Mouse (Mus musculus) CH12.LX (cell line): ENCODE results near the gene Bzw2. TPM values are rescaled to one million over a fixed set of nuclear protein-coding genes. Genes with fewer than 3 reads are reported as not detected.

ENCODE experiments used
- DNase-seq: peaks from one replicate; pipeline ENCODE4 v3.0.0-alpha.2; 2013; ENCODE audit errors: extremely low read depth
- H3K27ac ChIP-seq: 2 replicates; pipeline ENCODE4 v1.5.1; 2012; ENCODE audit warnings: low read depth, mild to moderate bottlenecking, control low read depth, moderate library complexity; ENCODE audit not compliant: insufficient read depth
- H3K27me3 ChIP-seq: replicated peaks from 2 replicates; pipeline ENCODE3; 2012; ENCODE audit warnings: inconsistent platforms
- H3K36me3 ChIP-seq, 2 experiments: replicated peaks in 1 of 2; 2 replicates each; pipeline versions ENCODE3 to v1.6.1; 2012; ENCODE audit warnings: inconsistent platforms in 1 of 2, low read length in 1 of 2, mild to moderate bottlenecking in 1 of 2, mixed read lengths in 1 of 2, moderate library complexity in 1 of 2; ENCODE audit not compliant: control insufficient read depth in 1 of 2, insufficient read depth in 1 of 2
- H3K4me1 ChIP-seq, 2 experiments: 2 replicates each; pipeline ENCODE4 v1.6.1; 2012; ENCODE audit warnings: inconsistent platforms in 1 of 2, moderate library complexity in 1 of 2; ENCODE audit not compliant: insufficient read depth in 2 of 2, control insufficient read depth in 1 of 2
- H3K4me2 ChIP-seq: 2 replicates; pipeline ENCODE4 v1.6.1; 2012; ENCODE audit warnings: low read depth, mild to moderate bottlenecking, control low read depth; ENCODE audit not compliant: poor library complexity, insufficient read depth, severe bottlenecking
- H3K4me3 ChIP-seq, 3 experiments: fragments of 150-350 bp in 1 of 3; sonication (generic) in 1 of 3; replicated peaks in 1 of 3; 2 replicates each; pipeline versions ENCODE3 to v1.5.1; 2011 to 2012; ENCODE audit warnings: low read depth in 2 of 3, low read length in 2 of 3, mild to moderate bottlenecking in 2 of 3, moderate library complexity in 2 of 3, control low read depth in 1 of 3, improper control_type of control experiment in 1 of 3, inconsistent platforms in 1 of 3, mixed read lengths in 1 of 3; ENCODE audit not compliant: poor library complexity in 1 of 3
- H3K79me2 ChIP-seq: replicated peaks from 2 replicates; pipeline ENCODE4 v1.6.1; 2012; ENCODE audit warnings: mild to moderate bottlenecking, moderate library complexity; ENCODE audit not compliant: control insufficient read depth, poor library complexity, insufficient read depth, severe bottlenecking; ENCODE audit errors: extremely low read depth
- H3K9ac ChIP-seq: 2 replicates; pipeline ENCODE4 v1.6.1; 2012; ENCODE audit warnings: low read depth, mild to moderate bottlenecking, control low read depth, moderate library complexity; ENCODE audit not compliant: insufficient read depth
- H3K9me3 ChIP-seq: replicated peaks from 2 replicates; pipeline ENCODE3; 2012; ENCODE audit warnings: low read length, inconsistent platforms, mixed read lengths
- BHLHE40 ChIP-seq: IDR thresholded peaks from 2 replicates; pipeline ENCODE4 v1.6.1; 2011; ENCODE audit warnings: mild to moderate bottlenecking, low read depth, low read length, improper control_type of control experiment
- CHD1 ChIP-seq: IDR thresholded peaks from 2 replicates; pipeline ENCODE4 v1.6.1; 2012; ENCODE audit warnings: low read depth, low read length, improper control_type of control experiment, inconsistent platforms
- CHD2 ChIP-seq: IDR thresholded peaks from 2 replicates; pipeline ENCODE4 v1.6.1; 2011; ENCODE audit warnings: low read length, improper control_type of control experiment
- CTCF ChIP-seq, 2 experiments: IDR thresholded peaks in 1 of 2; conservative IDR thresholded peaks in 1 of 2; 2 replicates each; pipeline ENCODE4 v1.5.1; 2011 to 2012; ENCODE audit warnings: low read depth in 2 of 2, low read length in 2 of 2, improper control_type of control experiment in 1 of 2, inconsistent platforms in 1 of 2, mild to moderate bottlenecking in 1 of 2, moderate library complexity in 1 of 2
- ELF1 ChIP-seq: IDR thresholded peaks from 2 replicates; pipeline ENCODE4 v1.6.1; 2014; ENCODE audit warnings: low read depth, mild to moderate bottlenecking, inconsistent platforms, low read length, improper control_type of control experiment
- EP300 ChIP-seq: IDR thresholded peaks from 2 replicates; pipeline ENCODE4 v1.6.1; 2011; ENCODE audit warnings: low read length, improper control_type of control experiment
- GABPA ChIP-seq: IDR thresholded peaks from 2 replicates; pipeline ENCODE4 v1.6.1; 2012; ENCODE audit warnings: low read depth, low read length, improper control_type of control experiment, inconsistent platforms; ENCODE audit not compliant: insufficient replicate concordance
- HCFC1 ChIP-seq: IDR thresholded peaks from 2 replicates; pipeline ENCODE4 v1.6.1; 2012; ENCODE audit warnings: low read depth, mild to moderate bottlenecking, inconsistent platforms, low read length, improper control_type of control experiment
- IRF4 ChIP-seq: IDR thresholded peaks from 2 replicates; pipeline ENCODE4 v1.6.1; 2014; ENCODE audit warnings: low read depth, mild to moderate bottlenecking, inconsistent platforms, low read length, improper control_type of control experiment
- JUN ChIP-seq: IDR thresholded peaks from 2 replicates; pipeline ENCODE4 v1.6.1; 2011; ENCODE audit warnings: low read depth, mild to moderate bottlenecking, low read length, improper control_type of control experiment, moderate library complexity; ENCODE audit not compliant: insufficient read depth
- JUND ChIP-seq: conservative IDR thresholded peaks from 2 replicates; pipeline ENCODE4 v1.6.1; 2011; ENCODE audit warnings: low read depth, low read length, improper control_type of control experiment
- KAT2A ChIP-seq: IDR thresholded peaks from 2 replicates; pipeline ENCODE4 v1.6.1; 2012; ENCODE audit warnings: low read length, improper control_type of control experiment, inconsistent platforms; ENCODE audit not compliant: insufficient replicate concordance
- MAFK ChIP-seq: IDR thresholded peaks from 2 replicates; pipeline ENCODE4 v1.6.1; 2011; ENCODE audit warnings: low read length, improper control_type of control experiment; ENCODE audit not compliant: insufficient replicate concordance
- MAX ChIP-seq: IDR thresholded peaks from 2 replicates; pipeline ENCODE4 v1.6.1; 2011; ENCODE audit warnings: low read length, improper control_type of control experiment
- MEF2A ChIP-seq: IDR thresholded peaks from 2 replicates; pipeline ENCODE4 v1.6.1; 2014; ENCODE audit warnings: low read depth, mild to moderate bottlenecking, inconsistent platforms, low read length, improper control_type of control experiment, borderline replicate concordance
- MXI1 ChIP-seq: IDR thresholded peaks from 2 replicates; pipeline ENCODE4 v1.6.1; 2011; ENCODE audit warnings: mild to moderate bottlenecking, low read depth, low read length, improper control_type of control experiment
- MYC ChIP-seq: IDR thresholded peaks from 2 replicates; pipeline ENCODE4 v1.6.1; 2011; ENCODE audit warnings: low read depth, mild to moderate bottlenecking, improper control_type of control experiment, low read length
- PAX5 ChIP-seq: IDR thresholded peaks from 2 replicates; pipeline ENCODE4 v1.6.1; 2012; ENCODE audit warnings: low read length, inconsistent platforms, mixed read lengths
- POLR2AphosphoS2 ChIP-seq: IDR thresholded peaks from 2 replicates; pipeline ENCODE4 v1.6.1; 2011; ENCODE audit warnings: low read depth, low read length, improper control_type of control experiment
- RAD21 ChIP-seq: IDR thresholded peaks from 2 replicates; pipeline ENCODE4 v1.6.1; 2011; ENCODE audit warnings: low read depth, mild to moderate bottlenecking, low read length, improper control_type of control experiment, moderate library complexity
- UBTF ChIP-seq: IDR thresholded peaks from 2 replicates; pipeline ENCODE4 v1.6.1; 2012; ENCODE audit warnings: low read depth, mild to moderate bottlenecking, inconsistent platforms, low read length, improper control_type of control experiment, moderate library complexity
- USF1 ChIP-seq: IDR thresholded peaks from 2 replicates; pipeline ENCODE4 v1.6.1; 2014; ENCODE audit warnings: low read depth, mild to moderate bottlenecking, inconsistent platforms, low read length, improper control_type of control experiment
- USF2 ChIP-seq: conservative IDR thresholded peaks from 2 replicates; pipeline ENCODE4 v1.6.1; 2011; ENCODE audit warnings: low read depth, low read length, improper control_type of control experiment
- ZC3H11A ChIP-seq: IDR thresholded peaks from 2 replicates; pipeline ENCODE4 v1.6.1; 2012; ENCODE audit warnings: low read depth, mild to moderate bottlenecking, inconsistent platforms, low read length, improper control_type of control experiment
- ZKSCAN1 ChIP-seq: IDR thresholded peaks from 2 replicates; pipeline ENCODE4 v1.6.1; 2012; ENCODE audit warnings: low read depth, inconsistent platforms, low read length, improper control_type of control experiment, borderline replicate concordance
- dilution Hi-C: fragments of 300-500 bp; cut with MboI; formaldehyde crosslinking; loops from 2 replicates; pipeline ENCODE4 v1.14.3; 2020; ENCODE audit warnings: low sequenced_read_pairs; ENCODE audit not compliant: extremely low pct_unique_long_range_greater_than_20kb, extremely low pct_ligation_motif_present
- in situ Hi-C: fragments of 300-500 bp; cut with MboI; formaldehyde crosslinking; loops from 3 replicates; pipeline ENCODE4 v1.14.3; 2019; ENCODE audit warnings: low sequenced_read_pairs, low pct_ligation_motif_present, low pct_unique_long_range_greater_than_20kb, mixed read lengths
- polyA plus RNA-seq: library from polyadenylated mRNA; unstranded; fragments of >175 nt; gene quantifications from 2 replicates; pipeline ENCODE4 v1.2.1, GENCODE M21; 2012; ENCODE audit warnings: low read depth; ENCODE audit not compliant: insufficient read length
- total RNA-seq, 2 experiments: library from RNA; depleted of rRNA; stranded (reverse); fragments of 300-350 nt in 1 of 2; fragments of >200 nt in 1 of 2; gene quantifications; 2 replicates each; pipeline ENCODE4 v1.2.3; 2012 to 2014

Bzw2 gene
- total and polyA plus RNA-seq, 3 experiments = 161 to 424 (median 275) TPM

- TF ChIP-seq MXI1 (no peak; the same call in none of the 2 replicates), PAX5 (no peak), EP300 (no peak), UBTF (0 out of 2 replicates have a peak, but pooled peaks have one; percentile 58), HCFC1 (peak; percentile 70), JUN (no peak), CHD1 (peak; percentile 100), GABPA (no peak), CTCF (conservative IDR thresholded peaks at IDR 0.05 in 1 of 2, IDR thresholded peaks at IDR 0.05 in 1 of 2; ENCODE audit: low read depth in 2 of 2, low read length in 2 of 2) (no peak), KAT2A (no peak), ZC3H11A (no peak), RAD21 (no peak), ELF1 (no peak), CHD2 (peak; percentile 49; the same call in 1 of the 2 replicates), USF2 (no peak), MEF2A (no peak; the same call in 1 of the 2 replicates), ZKSCAN1 (no peak), IRF4 (0 out of 2 replicates have a peak, but pooled peaks have one; percentile 32)
These were observed 1.1 kb downstream of the Bzw2 start, which contains the start of gene Ankmy2 (continued) for GRCm38 (mm10) chr12:36156637-36157303.

- Histone ChIP-seq H3K9me3 (no peaks in the 10 kb centered on the region), H3K27me3 (no peaks in the 10 kb centered on the region), H3K4me3 (peak overlapping the region; percentile 77 to 97 (median 96)), H3K27ac (peak overlapping the region; percentile 61), H3K79me2 (peaks cover 38% of the 10 kb centered on the region), H3K36me3 (peaks cover 0 to 18% of the 10 kb centered on the region in 2 experiments), H3K4me2 (peak overlapping the region; percentile 88), H3K4me1 (peaks cover 12 to 27% of the 10 kb centered on the region in 2 experiments), H3K9ac (peak overlapping the region; percentile 56)
- no peak for TF ChIP-seq USF2
- TF ChIP-seq MYC = peak; percentile 90
- peak; percentile 88 for TF ChIP-seq MXI1
- TF ChIP-seq JUN = no peak
- no peak for TF ChIP-seq ELF1
- TF ChIP-seq USF1 = no peak
- no peak for TF ChIP-seq POLR2AphosphoS2
- TF ChIP-seq MAX = peak; percentile 61; the same call in 1 of the 2 replicates
- TF ChIP-seq BHLHE40 = peak; percentile 86
- TF ChIP-seq MAFK = no peak
- TF ChIP-seq JUND = no peak
- TF ChIP-seq ZC3H11A = no peak
- no peak for TF ChIP-seq GABPA
- TF ChIP-seq UBTF = peak; percentile 68; the same call in 1 of the 2 replicates
- TF ChIP-seq ZKSCAN1 = no peak
- DNase-seq = no peak
- in situ Hi-C loops (no loop called here), dilution Hi-C loops (no loop called here)
These were observed 1.7 kb downstream of the Bzw2 start for GRCm38 (mm10) chr12:36156101-36156636.
